Mouse (Mus musculus): ENCODE measurements around the gene Adcy9. TPM values are rescaled to one million over a fixed set of nuclear protein-coding genes. Genes with fewer than 3 reads are reported as not detected.

Gene Adcy9
- polyA plus RNA-seq, 1 experiment from 2014 or later: 2.5 TPM

GRCm38 (mm10) chr16:4285257-4285656, 135.0 kb downstream of the Adcy9 start:
- Histone ChIP-seq H3K36me3 (ENCODE audit: control insufficient read depth, insufficient read depth, low read length) (no peaks in the 10 kb centered on the region), H3K4me2 (ENCODE audit: low read depth) (no peak overlapping the region), H3K27ac (ENCODE audit: low read depth, low read length) (no peak overlapping the region), H3K4me1 (ENCODE audit: control insufficient read depth, insufficient read depth, low read length) (no peaks in the 10 kb centered on the region), H3K27me3 (ENCODE audit: control insufficient read depth, insufficient read depth, low read length) (no peaks in the 10 kb centered on the region), H3K4me3 (ENCODE audit: low read depth, low read length) (no peak overlapping the region), H3K9me3 (ENCODE audit: control insufficient read depth, low read length) (no peaks in the 10 kb centered on the region), H3K9ac (ENCODE audit: low read length) (no peak overlapping the region)
- DNase-seq (ENCODE audit: low spot score) (no peak), ATAC-seq (ENCODE audit: insufficient read depth, low FRiP score, low TSS enrichment) (no peak)
- WGBS: 76% methylated on average over 5 of the region's 5 CpGs

DNA sequence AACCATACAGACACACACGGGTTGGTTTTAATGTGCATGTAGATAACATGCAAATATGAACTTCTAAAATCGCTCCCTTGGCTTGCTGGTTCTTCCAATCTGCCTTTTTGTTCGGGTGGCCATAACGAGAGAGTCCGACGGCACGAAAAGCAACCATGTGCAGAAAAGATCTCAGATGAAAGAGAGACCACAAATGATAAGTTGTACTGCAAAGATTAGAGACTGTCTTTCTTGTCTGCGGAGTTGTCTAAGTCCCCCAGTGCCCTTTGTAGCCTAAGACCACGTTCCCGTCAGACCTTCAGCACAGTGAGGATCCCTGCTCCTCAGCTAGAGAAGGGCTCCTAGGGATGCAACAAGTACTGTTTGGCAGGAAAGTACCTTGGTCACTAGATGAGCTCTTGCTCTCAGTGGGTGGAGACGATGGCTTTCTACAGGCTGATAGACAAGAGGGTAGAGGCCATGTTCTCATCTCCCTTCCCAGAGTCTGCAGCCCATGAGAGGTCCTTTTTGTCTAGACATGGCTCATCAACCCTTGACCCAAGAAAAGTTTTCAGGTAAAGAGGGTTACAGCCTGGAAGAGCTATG, 136.9 kb downstream of the Adcy9 start:
- no peak for DNase-seq (ENCODE audit: low spot score)
- no peaks in the 10 kb centered on the region for H3K36me3 ChIP-seq (ENCODE audit: control insufficient read depth, insufficient read depth, low read length)
- no peak for ATAC-seq (ENCODE audit: insufficient read depth, low FRiP score, low TSS enrichment)
- no peak overlapping the region for H3K4me2 ChIP-seq (ENCODE audit: low read depth)
- H3K9ac ChIP-seq (ENCODE audit: low read length): no peak overlapping the region
- no peaks in the 10 kb centered on the region for H3K9me3 ChIP-seq (ENCODE audit: control insufficient read depth, low read length)
- H3K4me1 ChIP-seq (ENCODE audit: control insufficient read depth, insufficient read depth, low read length): no peaks in the 10 kb centered on the region
- no peak overlapping the region for H3K4me3 ChIP-seq (ENCODE audit: low read depth, low read length)
- H3K27ac ChIP-seq (ENCODE audit: low read depth, low read length): no peak overlapping the region
- H3K27me3 ChIP-seq (ENCODE audit: control insufficient read depth, insufficient read depth, low read length): no peaks in the 10 kb centered on the region
- WGBS: 91% methylated on average over 11 of the region's 11 CpGs

DNA sequence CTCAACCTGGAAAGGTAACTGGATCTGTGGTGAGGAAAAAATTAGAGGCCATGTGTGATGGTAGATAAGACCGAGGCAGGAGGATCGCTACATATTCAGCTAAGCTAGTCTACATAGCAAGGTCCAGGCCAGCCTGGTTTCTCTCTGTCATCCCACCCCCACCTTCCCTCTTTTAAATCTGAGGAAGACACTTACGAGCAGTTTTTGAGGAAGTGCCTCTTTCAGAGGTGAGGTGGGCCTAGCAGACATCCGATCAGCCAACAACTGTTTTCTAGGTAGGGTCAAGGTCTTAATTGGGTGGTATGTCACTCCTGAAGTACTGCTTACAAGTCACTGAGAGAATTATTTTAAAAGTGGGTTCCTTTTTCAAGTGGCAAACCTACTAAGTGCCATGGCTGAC, 138.8 kb downstream of the Adcy9 start:
- Histone ChIP-seq H3K4me2 (ENCODE audit: low read depth) (no peak overlapping the region), H3K9me3 (ENCODE audit: control insufficient read depth, low read length) (no peaks in the 10 kb centered on the region), H3K4me1 (ENCODE audit: control insufficient read depth, insufficient read depth, low read length) (no peaks in the 10 kb centered on the region), H3K27me3 (ENCODE audit: control insufficient read depth, insufficient read depth, low read length) (no peaks in the 10 kb centered on the region), H3K9ac (ENCODE audit: low read length) (no peak overlapping the region), H3K27ac (ENCODE audit: low read depth, low read length) (no peak overlapping the region), H3K36me3 (ENCODE audit: control insufficient read depth, insufficient read depth, low read length) (no peaks in the 10 kb centered on the region), H3K4me3 (ENCODE audit: low read depth, low read length) (no peak overlapping the region)
- DNase-seq (ENCODE audit: low spot score): no peak
- 89% methylated on average over 4 of the region's 4 CpGs for WGBS
- no peak for ATAC-seq (ENCODE audit: insufficient read depth, low FRiP score, low TSS enrichment)

GRCm38 (mm10) chr16:4280949-4281348, 139.3 kb downstream of the Adcy9 start:
- no peak for DNase-seq (ENCODE audit: low spot score)
- no peak overlapping the region for H3K27ac ChIP-seq (ENCODE audit: low read depth, low read length)
- H3K4me1 ChIP-seq (ENCODE audit: control insufficient read depth, insufficient read depth, low read length): no peaks in the 10 kb centered on the region

DNA sequence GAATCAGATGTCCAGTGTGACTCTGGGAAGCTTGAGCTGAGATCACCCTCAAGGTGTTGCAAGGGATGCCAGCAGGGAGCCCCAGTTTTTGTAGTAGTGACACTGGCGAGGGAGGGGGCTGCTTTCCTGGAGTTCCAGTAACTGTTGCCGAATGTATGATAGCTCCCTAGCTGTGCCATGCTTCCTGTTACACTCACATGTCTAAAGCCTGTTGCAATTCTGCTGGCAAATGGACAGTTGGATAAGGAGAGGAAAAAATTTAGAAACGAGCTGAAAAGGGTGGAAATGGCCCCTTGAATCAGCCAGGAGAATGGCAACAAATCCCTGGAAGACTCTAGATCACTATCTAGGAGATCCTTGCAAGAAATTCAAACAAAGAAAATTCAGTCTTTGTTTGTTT, 140.7 kb downstream of the Adcy9 start:
- Histone ChIP-seq H3K4me2 (ENCODE audit: low read depth) (no peak overlapping the region), H3K9ac (ENCODE audit: low read length) (no peak overlapping the region), H3K9me3 (ENCODE audit: control insufficient read depth, low read length) (no peaks in the 10 kb centered on the region), H3K27ac (ENCODE audit: low read depth, low read length) (no peak overlapping the region), H3K4me3 (ENCODE audit: low read depth, low read length) (no peak overlapping the region), H3K27me3 (ENCODE audit: control insufficient read depth, insufficient read depth, low read length) (no peaks in the 10 kb centered on the region), H3K36me3 (ENCODE audit: control insufficient read depth, insufficient read depth, low read length) (no peaks in the 10 kb centered on the region), H3K4me1 (ENCODE audit: control insufficient read depth, insufficient read depth, low read length) (no peaks in the 10 kb centered on the region)
- DNase-seq (ENCODE audit: low spot score) (no peak), ATAC-seq (ENCODE audit: insufficient read depth, low FRiP score, low TSS enrichment) (no peak)
- 62% methylated on average over 3 of the region's 3 CpGs for WGBS

More at GRCm38 (mm10) chr16:4280949-4281348, 139.3 kb downstream of the Adcy9 start:
- no peaks in the 10 kb centered on the region for H3K36me3 ChIP-seq (ENCODE audit: control insufficient read depth, insufficient read depth, low read length)
- no peak overlapping the region for H3K4me2 ChIP-seq (ENCODE audit: low read depth)
- no peak overlapping the region for H3K4me3 ChIP-seq (ENCODE audit: low read depth, low read length)
- no peaks in the 10 kb centered on the region for H3K9me3 ChIP-seq (ENCODE audit: control insufficient read depth, low read length)
- H3K27me3 ChIP-seq (ENCODE audit: control insufficient read depth, insufficient read depth, low read length): no peaks in the 10 kb centered on the region
- H3K9ac ChIP-seq (ENCODE audit: low read length): no peak overlapping the region
- no peak for ATAC-seq (ENCODE audit: insufficient read depth, low FRiP score, low TSS enrichment)
- 84% methylated on average over 9 of the region's 9 CpGs for WGBS

DNA sequence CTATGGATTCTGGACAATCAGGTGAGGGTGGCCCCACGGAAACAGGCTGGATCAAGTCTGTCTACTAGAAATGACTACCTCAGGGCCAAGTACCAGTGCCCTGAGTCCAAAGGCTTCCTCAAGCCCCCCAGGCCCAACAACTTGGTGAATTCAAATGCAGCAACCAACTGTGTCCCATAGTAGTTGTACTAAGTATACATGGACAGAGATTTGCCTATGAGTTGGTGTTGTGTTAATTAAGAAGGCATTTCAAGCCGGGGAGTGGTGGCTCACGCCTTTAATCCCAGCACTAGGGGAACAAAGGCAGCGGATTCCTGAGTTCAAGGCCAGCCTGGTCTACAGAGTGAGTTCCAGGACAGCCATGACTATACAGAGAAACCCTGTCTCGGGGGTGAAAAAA, 143.7 kb downstream of the Adcy9 start:
- H3K27ac ChIP-seq (ENCODE audit: low read depth, low read length): no peak overlapping the region
- 78% methylated on average over 4 of the region's 5 CpGs for WGBS
- no peak overlapping the region for H3K4me2 ChIP-seq (ENCODE audit: low read depth)
- ATAC-seq (ENCODE audit: insufficient read depth, low FRiP score, low TSS enrichment) (no peak), DNase-seq (ENCODE audit: low spot score) (no peak)
- H3K4me3 ChIP-seq (ENCODE audit: low read depth, low read length): no peak overlapping the region
- no peak overlapping the region for H3K9ac ChIP-seq (ENCODE audit: low read length)
- H3K27me3 ChIP-seq (ENCODE audit: control insufficient read depth, insufficient read depth, low read length): no peaks in the 10 kb centered on the region
- H3K4me1 ChIP-seq (ENCODE audit: control insufficient read depth, insufficient read depth, low read length): no peaks in the 10 kb centered on the region
- no peaks in the 10 kb centered on the region for H3K9me3 ChIP-seq (ENCODE audit: control insufficient read depth, low read length)
- H3K36me3 ChIP-seq (ENCODE audit: control insufficient read depth, insufficient read depth, low read length): no peaks in the 10 kb centered on the region

DNA sequence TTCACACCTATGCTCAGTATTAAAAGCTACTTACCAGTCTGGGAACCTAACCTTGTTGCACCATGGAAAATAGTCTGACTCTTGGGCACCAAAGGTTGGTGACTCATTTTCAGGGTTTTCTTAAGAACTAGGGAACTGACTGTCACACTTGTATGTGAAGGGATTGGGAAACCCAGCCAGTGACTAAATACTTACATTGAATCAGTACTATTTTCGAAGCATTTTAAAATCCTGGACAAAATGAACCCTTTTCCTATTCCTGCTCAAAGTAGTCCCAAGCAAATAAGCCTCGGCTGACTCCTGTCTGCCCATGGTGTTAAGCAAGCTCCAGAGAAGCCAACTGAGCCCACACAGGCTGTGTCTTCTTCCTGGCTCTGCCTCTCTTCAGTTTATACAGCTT, 144.1 kb downstream of the Adcy9 start:
- H3K27me3 ChIP-seq (ENCODE audit: control insufficient read depth, insufficient read depth, low read length): no peaks in the 10 kb centered on the region
- 88% methylated on average over 2 of the region's 2 CpGs for WGBS
- no peak for ATAC-seq (ENCODE audit: insufficient read depth, low FRiP score, low TSS enrichment)

GRCm38 (mm10) chr16:4273702-4274476, 146.4 kb downstream of the Adcy9 start:
- Histone ChIP-seq H3K27me3 (ENCODE audit: control insufficient read depth, insufficient read depth, low read length) (no peaks in the 10 kb centered on the region), H3K9me3 (ENCODE audit: control insufficient read depth, low read length) (no peaks in the 10 kb centered on the region), H3K4me3 (ENCODE audit: low read depth, low read length) (no peak overlapping the region), H3K9ac (ENCODE audit: low read length) (no peak overlapping the region), H3K4me1 (ENCODE audit: control insufficient read depth, insufficient read depth, low read length) (no peaks in the 10 kb centered on the region), H3K27ac (ENCODE audit: low read depth, low read length) (no peak overlapping the region), H3K4me2 (ENCODE audit: low read depth) (no peak overlapping the region), H3K36me3 (ENCODE audit: control insufficient read depth, insufficient read depth, low read length) (no peaks in the 10 kb centered on the region)
- WGBS: 79% methylated on average over 12 of the region's 12 CpGs
- DNase-seq (ENCODE audit: low spot score): no peak
- ATAC-seq (ENCODE audit: insufficient read depth, low FRiP score, low TSS enrichment): no peak

More for the DNA sequence above, 144.1 kb downstream of the Adcy9 start:
- no peaks in the 10 kb centered on the region for H3K36me3 ChIP-seq (ENCODE audit: control insufficient read depth, insufficient read depth, low read length)
- H3K9me3 ChIP-seq (ENCODE audit: control insufficient read depth, low read length): no peaks in the 10 kb centered on the region
- no peak overlapping the region for H3K27ac ChIP-seq (ENCODE audit: low read depth, low read length)
- no peak overlapping the region for H3K4me3 ChIP-seq (ENCODE audit: low read depth, low read length)
- H3K9ac ChIP-seq (ENCODE audit: low read length): no peak overlapping the region
- H3K4me1 ChIP-seq (ENCODE audit: control insufficient read depth, insufficient read depth, low read length): no peaks in the 10 kb centered on the region
- no peak for DNase-seq (ENCODE audit: low spot score)
- no peak overlapping the region for H3K4me2 ChIP-seq (ENCODE audit: low read depth)

DNA sequence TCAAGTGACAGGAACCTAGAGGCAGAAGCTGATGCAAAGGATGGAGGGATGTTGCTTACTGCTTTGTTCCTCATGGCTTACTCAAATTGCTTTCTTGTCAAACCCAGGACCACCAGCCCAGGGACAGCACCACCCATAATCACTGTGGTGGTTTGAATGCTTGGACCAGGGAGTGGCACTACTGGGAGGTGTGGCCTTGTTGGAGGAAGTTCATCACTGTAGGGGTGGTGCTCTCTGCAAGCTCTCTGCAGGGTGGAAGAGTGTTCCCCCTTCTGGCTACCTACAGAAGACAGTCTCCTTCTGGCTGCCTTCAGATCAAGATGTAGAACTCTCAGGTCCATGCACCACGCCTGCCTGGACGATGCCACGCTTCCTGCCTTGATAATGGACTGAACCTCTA, 148.0 kb downstream of the Adcy9 start:
- no peak overlapping the region for H3K4me2 ChIP-seq (ENCODE audit: low read depth)
- H3K9ac ChIP-seq (ENCODE audit: low read length): no peak overlapping the region
- DNase-seq (ENCODE audit: low spot score): no peak
- 83% methylated on average over 3 of the region's 3 CpGs for WGBS
- H3K4me1 ChIP-seq (ENCODE audit: control insufficient read depth, insufficient read depth, low read length): no peaks in the 10 kb centered on the region
- H3K36me3 ChIP-seq (ENCODE audit: control insufficient read depth, insufficient read depth, low read length): no peaks in the 10 kb centered on the region
- H3K9me3 ChIP-seq (ENCODE audit: control insufficient read depth, low read length): no peaks in the 10 kb centered on the region
- no peaks in the 10 kb centered on the region for H3K27me3 ChIP-seq (ENCODE audit: control insufficient read depth, insufficient read depth, low read length)
- no peak overlapping the region for H3K4me3 ChIP-seq (ENCODE audit: low read depth, low read length)
- ATAC-seq (ENCODE audit: insufficient read depth, low FRiP score, low TSS enrichment): no peak
- H3K27ac ChIP-seq (ENCODE audit: low read depth, low read length): no peak overlapping the region

Measured in neural tube, embryonic 11.5 days (tissue).